Mouse (Mus musculus) stomach, postnatal 0 days (tissue): ENCODE results near the gene Lrp1. TPM values are rescaled to one million over a fixed set of nuclear protein-coding genes. Genes with fewer than 3 reads are reported as not detected.

Experiments used
- ATAC-seq: fragments of 200-750 bp; cut with Nextera tagmentation; 2 replicates; pipeline ENCODE4 v1.8.0; 2017; ENCODE audit not compliant: low FRiP score, low TSS enrichment
- DNase-seq: peaks from one replicate; pipeline ENCODE4 v3.0.0-alpha.2; 2016; ENCODE audit warnings: low spot score
- H3K27ac ChIP-seq: fragments of 300-500 bp; sonication (generic); replicated peaks from 2 replicates; pipeline ENCODE4 v1.5.1; 2014; ENCODE audit warnings: mild to moderate bottlenecking, control low read depth
- H3K27me3 ChIP-seq: fragments of 300-500 bp; sonication (generic); 2 replicates; pipeline ENCODE4 v1.6.1; 2014; ENCODE audit warnings: low read length; ENCODE audit not compliant: control insufficient read depth, insufficient read depth
- H3K36me3 ChIP-seq: fragments of 300-500 bp; sonication (generic); 2 replicates; pipeline ENCODE4 v1.6.1; 2014; ENCODE audit warnings: low read length, mixed read lengths; ENCODE audit not compliant: control insufficient read depth, insufficient read depth
- H3K4me1 ChIP-seq: fragments of 300-500 bp; sonication (generic); replicated peaks from 2 replicates; pipeline ENCODE4 v1.6.1; 2014; ENCODE audit warnings: antibody characterized with exemption; ENCODE audit not compliant: control insufficient read depth, insufficient read depth
- H3K4me2 ChIP-seq: fragments of 300-500 bp; sonication (generic); replicated peaks from 2 replicates; pipeline ENCODE4 v1.6.1; 2014; ENCODE audit warnings: low read depth, mild to moderate bottlenecking, control low read depth, moderate library complexity
- H3K4me3 ChIP-seq: fragments of 300-500 bp; sonication (generic); 2 replicates; pipeline ENCODE4 v1.5.1; 2014; ENCODE audit warnings: low read depth, low read length, control low read depth
- H3K9ac ChIP-seq: fragments of 300-500 bp; sonication (generic); 2 replicates; pipeline ENCODE4 v1.6.1; 2014; ENCODE audit warnings: mild to moderate bottlenecking, low read length, control low read depth, mixed read lengths
- H3K9me3 ChIP-seq: fragments of 300-500 bp; sonication (generic); 2 replicates; pipeline ENCODE4 v1.6.1; 2016; ENCODE audit warnings: low read length; ENCODE audit not compliant: control insufficient read depth
- CTCF ChIP-seq: IDR thresholded peaks from 2 replicates; pipeline ENCODE4 v1.5.1; 2016; ENCODE audit warnings: antibody characterized with exemption, low read depth, mild to moderate bottlenecking, moderate library complexity
- EP300 ChIP-seq: optimal IDR thresholded peaks from 2 replicates; pipeline ENCODE3; 2016; ENCODE audit warnings: antibody characterized with exemption
- WGBS: fragments of 180-500 bp; shearing (Covaris S2); extraction: QIAGEN DNeasy Blood & Tissue Kit; methylation state at CpG from one replicate; pipeline ENCODE4 v1.1.7; 2014; 5-methylcytosine and 5-hydroxymethylcytosine counted together
- polyA plus RNA-seq: library from polyadenylated mRNA; unstranded; fragments of >200 nt; fragmentation: Nextera tagmentation; extraction: Ambion mirVana; gene quantifications from 2 replicates; pipeline ENCODE4 v1.2.1, GENCODE M21; 2015

Gene Lrp1
- polyA plus RNA-seq, 1 experiment from 2014 or later: 32.7 TPM

- TF ChIP-seq CTCF (no peak), EP300 (no peak)
- H3K9me3 ChIP-seq: no peaks in the 10 kb centered on the region
- H3K4me3 ChIP-seq: peak overlapping the region; percentile 23
- peak overlapping the region; percentile 54 for H3K9ac ChIP-seq
- no peaks in the 10 kb centered on the region for H3K27me3 ChIP-seq
- H3K36me3 ChIP-seq: peaks cover 10% of the 10 kb centered on the region; the same call in 1 of the 2 replicates
- WGBS: 13% methylated on average over 30 of the region's 30 CpGs
- ATAC-seq (peak; percentile 22; the same call in 1 of the 2 replicates), DNase-seq (peak; percentile 66)
- peaks cover 23% of the 10 kb centered on the region for H3K4me1 ChIP-seq
- H3K27ac ChIP-seq: peak overlapping the region; percentile 82
- peak overlapping the region; percentile 55 for H3K4me2 ChIP-seq
Measured at GRCm38 (mm10) chr10:127516576-127517260, 104.2 kb downstream of the Lrp1 start.

GRCm38 (mm10) chr10:127515983-127516459, 104.9 kb downstream of the Lrp1 start:
- peak overlapping the region; percentile 82 for H3K27ac ChIP-seq
- H3K4me3 ChIP-seq: peak overlapping the region; percentile 23
- DNase-seq (no peak), ATAC-seq (no peak)
- H3K36me3 ChIP-seq: peaks cover 10% of the 10 kb centered on the region; the same call in 1 of the 2 replicates
- peak overlapping the region; percentile 54 for H3K9ac ChIP-seq
- H3K4me2 ChIP-seq: peak overlapping the region; percentile 55
- H3K27me3 ChIP-seq: no peaks in the 10 kb centered on the region
- H3K4me1 ChIP-seq: peaks cover 21% of the 10 kb centered on the region
- WGBS: 36% methylated on average over 8 of the region's 8 CpGs
- no peaks in the 10 kb centered on the region for H3K9me3 ChIP-seq
- TF ChIP-seq CTCF (no peak), EP300 (no peak)

GRCm38 (mm10) chr10:127515271-127515982, 105.5 kb downstream of the Lrp1 start:
- Histone ChIP-seq H3K27me3 (peaks cover 2% of the 10 kb centered on the region; the same call in 1 of the 2 replicates), H3K4me2 (peak overlapping the region; percentile 55), H3K4me1 (peaks cover 21% of the 10 kb centered on the region), H3K4me3 (peak overlapping the region; percentile 27), H3K36me3 (peaks cover 10% of the 10 kb centered on the region; the same call in 1 of the 2 replicates), H3K27ac (no peak overlapping the region; the same call in none of the 2 replicates), H3K9me3 (no peaks in the 10 kb centered on the region), H3K9ac (no peak overlapping the region)
- ATAC-seq (no peak), DNase-seq (no peak)
- 44% methylated on average over 9 of the region's 9 CpGs for WGBS
- no peak for TF ChIP-seq EP300
- TF ChIP-seq CTCF: no peak

GRCm38 (mm10) chr10:127514764-127515163, 106.2 kb downstream of the Lrp1 start, which contains the start of gene Ndufa4l2:
Ndufa4l2 (plus strand) TSS chr10:127514967.
- Histone ChIP-seq H3K9me3 (no peaks in the 10 kb centered on the region), H3K27me3 (peaks cover 6% of the 10 kb centered on the region; the same call in 1 of the 2 replicates), H3K4me3 (peak within 1 kb of the TSS; percentile 27), H3K36me3 (peaks cover 10% of the 10 kb centered on the region; the same call in 1 of the 2 replicates), H3K9ac (no peak within 1 kb of the TSS), H3K4me1 (peaks cover 21% of the 10 kb centered on the region), H3K4me2 (peak within 1 kb of the TSS; percentile 66), H3K27ac (no peak within 1 kb of the TSS; the same call in none of the 2 replicates)
- DNase-seq (no peak), ATAC-seq (no peak)
- 26% methylated on average over 6 of the region's 6 CpGs for WGBS
- no peak for TF ChIP-seq CTCF
- TF ChIP-seq EP300: no peak

GRCm38 (mm10) chr10:127514111-127514698, 106.7 kb downstream of the Lrp1 start:
- H3K9me3 ChIP-seq: no peaks in the 10 kb centered on the region
- DNase-seq (no peak), ATAC-seq (no peak)
- peaks cover 6% of the 10 kb centered on the region; the same call in 1 of the 2 replicates for H3K27me3 ChIP-seq
- H3K4me2 ChIP-seq: peak overlapping the region; percentile 55
- peak overlapping the region; percentile 27; the same call in 1 of the 2 replicates for H3K4me3 ChIP-seq
- peaks cover 21% of the 10 kb centered on the region for H3K4me1 ChIP-seq
- H3K36me3 ChIP-seq: peaks cover 8% of the 10 kb centered on the region; the same call in 1 of the 2 replicates
- H3K27ac ChIP-seq: no peak overlapping the region
- no peak for TF ChIP-seq EP300
- TF ChIP-seq CTCF: no peak
- H3K9ac ChIP-seq: no peak overlapping the region
- WGBS: 34% methylated on average over 13 of the region's 13 CpGs
